Mouse (Mus musculus): Measurements from ENCODE around the gene Cysltr2.

- TF ChIP-seq POLR2A (IDR thresholded peaks at IDR 0.05; ENCODE audit: insufficient read length, low read depth) (no peak), TCF12 (IDR thresholded peaks at IDR 0.05; ENCODE audit: insufficient read depth, poor library complexity, severe bottlenecking) (no peak), MYOD1 (IDR thresholded peaks at IDR 0.05; ENCODE audit: control insufficient read depth in 1 of 3, insufficient read length in 2 of 3, low read depth in 2 of 3) (no peak), MAX (IDR thresholded peaks at IDR 0.05; ENCODE audit: low read depth) (no peak), USF1 (IDR thresholded peaks at IDR 0.05; ENCODE audit: low read depth) (no peak), MYOG (IDR thresholded peaks at IDR 0.05; ENCODE audit: control insufficient read depth in 1 of 3, insufficient read depth in 1 of 3, insufficient read length in 2 of 3, low read depth in 2 of 3) (no peak), CEBPB (IDR thresholded peaks at IDR 0.05; ENCODE audit: insufficient read depth, poor library complexity, severe bottlenecking) (no peak), SRF (IDR thresholded peaks at IDR 0.05; ENCODE audit: control insufficient read depth, insufficient read length, low read depth) (no peak), REST (IDR thresholded peaks at IDR 0.05; ENCODE audit: insufficient read depth, insufficient read length) (no peak), E2F4 (IDR thresholded peaks at IDR 0.05; ENCODE audit: insufficient read depth) (no peak), POLR2AphosphoS2 (IDR thresholded peaks at IDR 0.05; ENCODE audit: insufficient read length, low read depth) (no peak), TCF3 (IDR thresholded peaks at IDR 0.05; ENCODE audit: insufficient read length, low read depth) (no peak)
These were observed 72.8 kb downstream of the Cysltr2 start for GRCm38 (mm10) chr14:72976111-72976510.

Measured in myocyte (in vitro differentiated cells).